Mouse (Mus musculus) stomach, postnatal 0 days (tissue): ENCODE measurements around the gene Adamts16. TPM values are rescaled to one million over a fixed set of nuclear protein-coding genes. Genes with fewer than 3 reads are reported as not detected.
"Not testable (repeated sequence)": the region's sequence is repeated elsewhere in the genome, so short reads cannot be mapped to it uniquely, and the experiment has no call there.

Source experiments
- ATAC-seq: fragments of 200-750 bp; cut with Nextera tagmentation; 2 replicates; pipeline ENCODE4 v1.8.0; 2017; ENCODE audit not compliant: low FRiP score, low TSS enrichment
- DNase-seq: peaks from one replicate; pipeline ENCODE4 v3.0.0-alpha.2; 2016; ENCODE audit warnings: low spot score
- H3K27ac ChIP-seq: fragments of 300-500 bp; sonication (generic); replicated peaks from 2 replicates; pipeline ENCODE4 v1.5.1; 2014; ENCODE audit warnings: mild to moderate bottlenecking, control low read depth
- H3K27me3 ChIP-seq: fragments of 300-500 bp; sonication (generic); 2 replicates; pipeline ENCODE4 v1.6.1; 2014; ENCODE audit warnings: low read length; ENCODE audit not compliant: control insufficient read depth, insufficient read depth
- H3K36me3 ChIP-seq: fragments of 300-500 bp; sonication (generic); 2 replicates; pipeline ENCODE4 v1.6.1; 2014; ENCODE audit warnings: low read length, mixed read lengths; ENCODE audit not compliant: control insufficient read depth, insufficient read depth
- H3K4me1 ChIP-seq: fragments of 300-500 bp; sonication (generic); replicated peaks from 2 replicates; pipeline ENCODE4 v1.6.1; 2014; ENCODE audit warnings: antibody characterized with exemption; ENCODE audit not compliant: control insufficient read depth, insufficient read depth
- H3K4me2 ChIP-seq: fragments of 300-500 bp; sonication (generic); replicated peaks from 2 replicates; pipeline ENCODE4 v1.6.1; 2014; ENCODE audit warnings: low read depth, mild to moderate bottlenecking, control low read depth, moderate library complexity
- H3K4me3 ChIP-seq: fragments of 300-500 bp; sonication (generic); 2 replicates; pipeline ENCODE4 v1.5.1; 2014; ENCODE audit warnings: low read depth, low read length, control low read depth
- H3K9ac ChIP-seq: fragments of 300-500 bp; sonication (generic); 2 replicates; pipeline ENCODE4 v1.6.1; 2014; ENCODE audit warnings: mild to moderate bottlenecking, low read length, control low read depth, mixed read lengths
- H3K9me3 ChIP-seq: fragments of 300-500 bp; sonication (generic); 2 replicates; pipeline ENCODE4 v1.6.1; 2016; ENCODE audit warnings: low read length; ENCODE audit not compliant: control insufficient read depth
- CTCF ChIP-seq: IDR thresholded peaks from 2 replicates; pipeline ENCODE4 v1.5.1; 2016; ENCODE audit warnings: antibody characterized with exemption, low read depth, mild to moderate bottlenecking, moderate library complexity
- EP300 ChIP-seq: optimal IDR thresholded peaks from 2 replicates; pipeline ENCODE3; 2016; ENCODE audit warnings: antibody characterized with exemption
- WGBS: fragments of 180-500 bp; shearing (Covaris S2); extraction: QIAGEN DNeasy Blood & Tissue Kit; methylation state at CpG from one replicate; pipeline ENCODE4 v1.1.7; 2014; 5-methylcytosine and 5-hydroxymethylcytosine counted together
- polyA plus RNA-seq: library from polyadenylated mRNA; unstranded; fragments of >200 nt; fragmentation: Nextera tagmentation; extraction: Ambion mirVana; gene quantifications from 2 replicates; pipeline ENCODE4 v1.2.1, GENCODE M21; 2015

Adamts16 gene
- 0.69 and 0.75 TPM in 2 replicates for polyA plus RNA-seq

GRCm38 (mm10) chr13:70841421-70841904 is at the start of gene Adamts16:
Gene Adamts16 (minus strand): TSS chr13:70841811.
- TF ChIP-seq EP300 (no peak), CTCF (peak; percentile 28)
- ATAC-seq (peak; percentile 50; the same call in 1 of the 2 replicates), DNase-seq (peak; percentile 24)
- WGBS, result 3% methylated on average over 18 of the region's 18 CpGs
- no peaks in the 10 kb centered on the region for H3K36me3 ChIP-seq
- H3K9me3 ChIP-seq, result no peaks in the 10 kb centered on the region
- H3K27ac ChIP-seq, result no peak within 1 kb of the TSS
- H3K4me2 ChIP-seq, result peak within 1 kb of the TSS; percentile 42
- peak within 1 kb of the TSS; percentile 30 for H3K4me3 ChIP-seq
- no peaks in the 10 kb centered on the region for H3K4me1 ChIP-seq
- H3K27me3 ChIP-seq, result peaks cover 3% of the 10 kb centered on the region; the same call in 1 of the 2 replicates
- no peak within 1 kb of the TSS for H3K9ac ChIP-seq

DNA sequence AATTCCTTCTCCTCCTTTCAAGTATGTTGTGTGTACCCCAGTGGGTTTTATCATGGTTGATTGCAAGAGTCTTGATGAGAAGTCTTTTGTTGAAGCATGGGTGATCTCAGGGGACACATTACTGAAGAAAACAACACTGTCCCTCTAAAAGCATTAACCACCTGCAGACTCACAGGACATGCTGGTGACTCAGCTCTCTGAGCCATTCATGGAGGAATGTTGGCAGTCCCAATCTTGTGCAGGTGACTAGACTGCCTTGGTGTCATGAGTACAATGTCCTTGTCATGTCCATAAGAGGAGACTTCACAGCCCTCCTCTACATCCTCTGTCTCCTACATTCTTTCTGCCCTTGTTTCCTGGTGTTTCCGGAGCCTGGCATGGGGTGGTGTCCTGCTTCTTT is 45.5 kb upstream of the Adamts16 start:
- no peak overlapping the region for H3K4me3 ChIP-seq
- H3K36me3 ChIP-seq, result no peaks in the 10 kb centered on the region
- no peaks in the 10 kb centered on the region for H3K4me1 ChIP-seq
- 85% methylated on average over 1 of the region's 1 CpGs for WGBS
- no peaks in the 10 kb centered on the region for H3K9me3 ChIP-seq
- H3K9ac ChIP-seq, result no peak overlapping the region
- no peaks in the 10 kb centered on the region for H3K27me3 ChIP-seq
- no peak overlapping the region for H3K4me2 ChIP-seq
- H3K27ac ChIP-seq, result no peak overlapping the region
- DNase-seq (no peak), ATAC-seq (no peak)
- TF ChIP-seq CTCF (no peak), EP300 (no peak)

DNA sequence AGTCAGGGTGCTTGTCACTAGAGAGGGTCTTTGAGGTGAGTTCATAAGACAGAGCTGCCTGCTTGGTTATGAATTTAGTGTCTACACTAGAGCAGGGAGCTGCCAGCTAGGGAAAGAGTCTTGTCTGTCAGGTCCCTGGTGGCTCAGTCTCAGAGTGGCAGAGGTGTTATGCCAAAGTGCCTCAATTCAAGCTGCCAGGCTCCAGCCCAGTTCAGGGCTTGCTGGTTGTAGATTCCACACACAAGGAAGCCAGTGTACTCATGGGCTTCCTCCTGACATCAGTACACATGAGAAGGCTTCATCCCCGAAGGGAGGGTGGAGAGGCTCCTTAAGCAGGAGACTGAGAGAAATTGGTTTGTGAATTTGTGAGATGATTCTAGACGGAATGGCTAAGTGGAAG is 43.4 kb upstream of the Adamts16 start:
- no peak overlapping the region for H3K4me2 ChIP-seq
- ATAC-seq, result no peak
- no peaks in the 10 kb centered on the region for H3K36me3 ChIP-seq
- H3K27ac ChIP-seq, result no peak overlapping the region
- TF ChIP-seq CTCF (no peak), EP300 (no peak)
- H3K4me1 ChIP-seq, result no peaks in the 10 kb centered on the region
- H3K9me3 ChIP-seq, result no peaks in the 10 kb centered on the region
- no peak overlapping the region for H3K9ac ChIP-seq
- H3K27me3 ChIP-seq, result no peaks in the 10 kb centered on the region
- no peak for DNase-seq
- WGBS, result 84% methylated on average over 2 of the region's 2 CpGs
- H3K4me3 ChIP-seq, result no peak overlapping the region

GRCm38 (mm10) chr13:70883891-70884890 is 42.6 kb upstream of the Adamts16 start:
- DNase-seq (no peak), ATAC-seq (no peak)
- WGBS, result 42% methylated on average over 12 of the region's 12 CpGs
- H3K27ac ChIP-seq, result no peak overlapping the region
- H3K4me3 ChIP-seq, result no peak overlapping the region
- TF ChIP-seq CTCF (no peak), EP300 (no peak)
- H3K27me3 ChIP-seq, result no peaks in the 10 kb centered on the region
- H3K36me3 ChIP-seq, result no peaks in the 10 kb centered on the region
- no peaks in the 10 kb centered on the region for H3K9me3 ChIP-seq
- H3K4me1 ChIP-seq, result no peaks in the 10 kb centered on the region
- H3K9ac ChIP-seq, result no peak overlapping the region
- peak overlapping the region; percentile 25; the same call in 1 of the 2 replicates for H3K4me2 ChIP-seq

DNA sequence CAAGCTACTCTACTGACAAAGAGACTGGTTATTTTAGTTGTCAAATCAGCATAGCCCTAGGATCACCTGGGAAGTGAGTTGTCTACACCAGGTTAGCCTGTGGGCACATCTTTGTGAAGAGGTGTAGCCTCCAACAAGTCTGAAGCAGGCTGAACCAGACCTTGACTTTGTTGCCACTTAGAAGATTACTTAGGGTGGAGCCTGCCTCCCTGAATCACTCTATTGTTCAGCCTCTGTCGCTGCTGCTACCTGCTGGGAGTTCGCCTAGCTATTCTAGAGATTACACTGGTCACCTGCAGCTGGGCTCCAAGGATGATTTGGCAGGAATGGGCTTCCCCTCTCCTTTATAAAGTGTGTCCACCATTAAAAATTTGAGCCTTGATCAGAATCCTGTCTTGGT is 38.4 kb upstream of the Adamts16 start:
- H3K4me2 ChIP-seq, H3K36me3 ChIP-seq, H3K9ac ChIP-seq, H3K27me3 ChIP-seq, H3K27ac ChIP-seq, H3K4me1 ChIP-seq, H3K4me3 ChIP-seq, H3K9me3 ChIP-seq: not testable (repeated sequence)
- peak; percentile 23 for DNase-seq
- peak; percentile 51 for ATAC-seq
- 56% methylated on average over 2 of the region's 2 CpGs for WGBS

DNA sequence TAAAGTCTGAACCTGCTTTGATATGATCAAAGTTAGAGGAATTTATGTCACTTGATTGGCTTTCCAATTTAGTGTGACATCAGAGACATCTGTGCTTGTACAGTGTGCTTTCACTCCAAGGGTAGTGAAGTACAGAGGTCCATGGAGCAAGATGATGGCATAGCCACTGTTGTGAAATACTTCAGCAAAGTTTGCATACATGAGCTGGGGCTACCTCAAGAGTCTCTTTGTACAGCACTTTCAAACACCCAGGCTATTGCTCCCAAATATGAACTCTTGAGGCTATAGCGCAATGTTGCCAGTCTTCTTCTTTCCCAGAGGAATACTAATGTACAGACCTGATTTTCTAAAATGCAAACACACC is 35.9 kb upstream of the Adamts16 start:
- WGBS, result 100% methylated on average over 1 of the region's 1 CpGs
- no peak for DNase-seq
- H3K27ac ChIP-seq, result no peak overlapping the region
- no peaks in the 10 kb centered on the region for H3K27me3 ChIP-seq
- no peak overlapping the region for H3K9ac ChIP-seq
- H3K9me3 ChIP-seq, result no peaks in the 10 kb centered on the region
- H3K4me2 ChIP-seq, result no peak overlapping the region
- TF ChIP-seq EP300 (no peak), CTCF (no peak)
- H3K36me3 ChIP-seq, result no peaks in the 10 kb centered on the region
- no peaks in the 10 kb centered on the region for H3K4me1 ChIP-seq
- no peak for ATAC-seq
- H3K4me3 ChIP-seq, result no peak overlapping the region
